Mouse (Mus musculus) spleen, adult 12 weeks (tissue): ENCODE data around the gene Lipc.

ENCODE experiments used
- DNase-seq: peaks from one replicate; pipeline ENCODE4 v3.0.0; 2022; ENCODE audit warnings: low spot score

Lipc gene

GRCm38 (mm10) chr9:70957717-70958116 lies 5.7 kb upstream of the Lipc start:
- DNase-seq = no peak

GRCm38 (mm10) chr9:70954226-70954625 lies 2.2 kb upstream of the Lipc start:
- no peak for DNase-seq

- DNase-seq = no peak
These were observed 2.7 kb downstream of the Lipc start for GRCm38 (mm10) chr9:70949336-70949735.

DNA sequence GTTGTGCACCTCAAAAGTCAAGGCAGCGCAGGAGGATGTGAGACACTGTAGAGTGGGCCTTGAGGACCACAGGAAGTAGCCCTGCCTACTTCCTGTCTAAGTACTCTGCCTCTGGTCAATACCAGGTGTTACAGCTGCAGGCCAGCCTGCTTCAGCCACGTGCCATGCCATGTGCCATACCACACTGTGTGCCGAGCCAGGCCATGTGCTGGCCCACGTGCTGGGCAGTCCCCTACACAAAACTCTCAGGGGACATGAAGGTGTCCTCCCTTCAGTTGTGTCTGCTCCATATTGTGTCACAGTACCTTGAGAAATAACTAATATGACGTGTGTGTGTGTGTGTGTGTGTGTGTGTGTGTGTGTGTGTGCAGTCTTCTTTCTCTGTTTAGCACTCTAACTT lies 4.7 kb downstream of the Lipc start:
- no peak for DNase-seq

DNA sequence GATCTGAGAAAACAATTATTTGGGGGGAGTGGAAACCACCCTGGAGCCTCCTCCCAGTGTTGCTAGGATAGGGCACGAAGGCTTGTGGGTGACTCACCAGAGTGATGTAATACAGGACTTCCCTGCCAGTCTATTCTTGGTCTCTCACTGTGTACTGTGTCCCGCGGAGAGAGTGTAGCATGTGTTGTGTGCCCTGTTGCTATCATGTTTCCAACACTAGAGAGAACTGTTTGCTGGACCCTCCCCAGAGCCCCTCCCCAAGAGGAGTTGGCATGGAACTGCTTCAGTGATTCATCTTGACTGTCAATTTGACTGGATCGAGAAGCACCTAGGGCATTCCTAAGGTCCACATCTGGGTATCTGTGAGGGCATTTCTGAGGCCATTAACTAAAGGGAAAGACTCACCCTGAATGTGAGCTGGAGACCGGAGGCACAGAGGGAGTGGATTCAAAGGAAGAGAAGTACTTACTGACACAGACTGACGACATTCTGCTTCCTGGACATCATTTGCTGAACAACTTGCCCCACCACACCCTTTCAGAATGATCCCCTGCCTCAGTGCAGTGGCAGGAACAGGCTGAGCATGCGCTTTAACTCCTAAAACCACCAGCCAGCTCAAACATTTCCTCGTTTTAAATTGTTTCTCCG lies 9.2 kb downstream of the Lipc start:
- no peak for DNase-seq

DNA sequence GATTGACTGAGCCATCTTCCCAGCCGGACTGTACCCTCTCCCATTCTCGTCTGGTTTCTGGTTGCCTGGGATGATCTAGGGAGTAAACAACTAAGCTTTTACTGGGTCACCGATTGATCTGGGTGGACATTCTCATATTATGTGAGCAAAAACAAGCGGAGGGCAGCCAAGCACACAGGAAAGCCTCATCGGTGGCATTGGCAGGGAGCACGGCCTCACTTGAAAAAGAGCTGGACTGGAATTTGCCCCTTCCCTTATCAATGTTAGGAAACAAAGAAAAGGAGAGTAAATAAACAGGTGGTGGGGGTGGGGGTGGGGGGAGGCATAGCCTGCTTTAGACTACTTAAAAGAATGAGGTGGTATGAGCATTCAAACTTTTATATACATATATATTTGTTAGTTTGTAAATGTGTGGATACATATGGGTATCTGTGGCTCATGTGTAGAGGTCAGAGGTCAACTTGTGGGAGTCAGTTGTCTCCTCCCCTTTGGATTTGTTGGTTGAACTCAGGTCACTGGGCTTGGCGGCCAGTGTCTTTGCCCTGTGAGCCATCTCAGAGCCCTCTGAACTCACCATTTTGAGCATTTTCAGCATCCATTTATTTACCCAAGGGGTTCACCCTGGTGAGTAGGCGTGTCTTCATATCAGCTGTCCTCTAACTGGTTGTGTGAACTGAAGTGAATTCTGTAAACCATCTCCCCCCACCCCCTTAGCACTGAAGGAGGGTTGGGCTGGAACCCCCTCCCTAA lies 12.1 kb downstream of the Lipc start:
- no peak for DNase-seq

DNA sequence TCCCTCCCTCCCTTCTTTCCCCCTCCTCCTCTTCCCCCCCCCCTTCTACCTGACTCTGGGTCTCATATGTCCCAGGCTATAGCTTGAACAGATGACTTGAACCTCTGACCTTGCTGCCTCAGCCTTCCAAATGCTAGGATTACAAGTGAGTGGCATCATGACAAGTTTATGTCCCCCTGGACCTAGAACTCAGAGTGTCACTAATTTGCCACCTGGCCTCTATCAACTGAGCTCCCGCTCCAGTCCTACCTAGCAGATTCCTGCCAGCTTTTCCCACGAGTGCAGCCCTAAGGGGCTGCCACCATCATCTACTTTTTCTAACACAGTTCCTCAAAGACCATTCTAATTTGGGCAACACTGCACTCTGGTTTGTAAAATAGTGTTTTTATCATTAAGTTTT lies 13.2 kb downstream of the Lipc start:
- DNase-seq = no peak

DNA sequence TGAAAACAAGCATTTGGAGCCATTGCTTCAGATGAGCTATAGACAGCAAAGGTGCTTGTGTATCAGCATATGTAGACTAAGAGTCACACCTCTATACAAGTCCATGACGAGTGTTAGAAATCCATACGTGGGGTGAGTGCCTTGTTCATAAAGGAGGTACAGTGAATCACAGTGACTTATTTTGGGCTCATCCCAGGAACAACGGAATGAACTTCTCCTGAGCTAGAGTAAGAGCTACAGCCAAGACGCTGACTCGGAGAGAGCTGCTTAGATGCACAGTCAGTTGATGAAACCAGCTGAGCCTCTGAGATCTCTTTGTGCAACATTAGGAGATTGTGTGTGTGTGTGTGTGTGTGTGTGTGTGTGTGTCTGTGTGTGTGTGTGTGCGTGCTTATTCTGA lies 13.9 kb downstream of the Lipc start:
- no peak for DNase-seq

- DNase-seq = no peak
These were observed 17.3 kb downstream of the Lipc start for GRCm38 (mm10) chr9:70934587-70935295.

- DNase-seq = no peak
These were observed 21.4 kb downstream of the Lipc start for GRCm38 (mm10) chr9:70930641-70931020.

DNA sequence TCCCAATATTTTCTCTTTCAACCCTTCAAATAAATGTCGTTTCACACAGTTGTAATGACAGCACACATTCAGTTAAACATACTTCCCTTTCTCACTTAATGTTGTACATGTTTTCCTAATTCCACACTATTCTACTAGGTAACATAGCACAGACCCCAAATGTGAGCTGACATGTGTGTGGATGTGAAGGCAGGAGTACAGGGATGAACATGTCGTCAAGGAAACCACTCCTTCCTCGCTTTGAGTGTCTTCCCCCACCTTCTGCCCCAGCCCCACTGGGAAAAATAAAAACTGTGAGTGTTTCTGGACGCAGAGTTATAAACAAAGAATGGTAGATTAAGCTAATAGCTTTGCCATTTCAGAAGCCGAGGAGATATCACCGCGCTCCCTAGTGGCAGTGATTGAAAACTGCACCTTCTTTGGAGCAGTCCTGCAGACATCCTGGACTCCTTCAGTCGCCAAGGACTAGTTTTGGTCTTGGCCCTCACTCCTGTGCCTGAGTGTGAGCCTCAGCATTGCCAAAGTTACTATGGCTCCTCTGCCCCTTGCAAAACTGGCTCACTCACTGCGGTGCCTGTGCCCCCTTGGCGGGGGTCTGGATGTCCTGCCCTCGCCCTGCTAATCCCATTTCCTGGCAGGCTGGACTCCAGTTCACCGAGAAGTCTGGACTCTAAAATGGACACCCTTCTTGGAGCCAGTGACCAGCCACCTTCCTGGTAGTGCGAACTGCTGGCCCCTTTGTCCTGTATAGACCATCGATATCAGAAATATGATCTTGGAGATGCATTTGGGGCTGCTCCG lies 22.0 kb downstream of the Lipc start:
- DNase-seq = peak; percentile 30

- DNase-seq = no peak
These were observed 23.6 kb downstream of the Lipc start for GRCm38 (mm10) chr9:70928472-70928871.

DNA sequence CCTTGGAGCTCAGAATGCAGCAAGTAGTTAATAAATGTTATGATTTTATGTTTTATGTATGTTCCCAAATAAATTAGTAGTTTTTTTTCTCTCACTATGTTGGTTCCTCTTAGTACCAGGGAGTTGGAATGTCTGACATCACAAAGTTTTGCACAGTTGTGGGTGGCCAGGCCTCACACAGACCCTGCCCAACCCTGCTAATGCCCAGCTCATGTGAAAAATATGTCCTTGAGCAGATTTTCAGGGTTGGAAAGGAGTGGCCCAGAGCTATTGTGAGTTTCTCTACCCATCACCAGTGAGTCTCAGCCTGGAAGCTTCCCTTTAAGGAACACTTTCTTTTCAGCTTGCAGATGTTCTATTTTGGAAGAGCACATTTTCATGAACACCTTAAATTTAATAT lies 24.3 kb downstream of the Lipc start:
- DNase-seq = no peak

DNA sequence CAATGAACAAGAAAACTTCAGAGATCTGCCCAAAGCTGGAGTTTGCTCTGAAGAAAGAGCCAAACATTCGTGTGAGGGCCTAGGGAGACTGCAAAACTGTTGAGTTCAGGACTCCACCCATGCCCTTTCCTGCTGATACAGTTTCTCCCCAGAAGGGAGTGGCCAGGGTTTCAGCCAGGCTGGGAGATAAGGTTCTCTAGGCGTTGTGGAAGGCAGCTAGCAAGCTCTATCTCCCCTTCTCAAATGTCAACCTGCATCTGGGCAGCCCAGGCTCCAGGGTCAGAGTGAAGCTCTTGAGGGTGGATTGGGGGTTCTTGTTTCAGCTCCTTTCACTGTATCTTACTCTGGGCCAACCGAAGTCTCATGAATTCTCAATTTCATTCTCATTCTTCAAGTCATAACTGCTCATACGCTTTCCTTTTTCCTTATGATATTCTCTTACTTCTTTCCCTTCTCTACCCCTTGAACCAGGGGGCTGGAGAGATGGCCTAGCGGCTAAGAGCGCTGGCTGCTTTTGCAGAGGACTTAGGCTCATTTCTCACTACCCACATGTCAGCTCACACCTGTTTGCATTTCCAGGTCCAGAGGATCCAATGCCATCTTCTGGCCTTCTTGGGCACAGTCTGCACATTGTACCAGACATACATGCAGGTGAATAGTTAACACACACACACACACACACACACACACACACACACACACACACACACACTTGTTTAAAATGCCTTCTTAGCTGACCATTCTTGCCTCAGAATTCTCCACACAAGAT lies 25.0 kb downstream of the Lipc start:
- DNase-seq = no peak

- no peak for DNase-seq
These were observed 26.8 kb downstream of the Lipc start for GRCm38 (mm10) chr9:70925225-70925624.

DNA sequence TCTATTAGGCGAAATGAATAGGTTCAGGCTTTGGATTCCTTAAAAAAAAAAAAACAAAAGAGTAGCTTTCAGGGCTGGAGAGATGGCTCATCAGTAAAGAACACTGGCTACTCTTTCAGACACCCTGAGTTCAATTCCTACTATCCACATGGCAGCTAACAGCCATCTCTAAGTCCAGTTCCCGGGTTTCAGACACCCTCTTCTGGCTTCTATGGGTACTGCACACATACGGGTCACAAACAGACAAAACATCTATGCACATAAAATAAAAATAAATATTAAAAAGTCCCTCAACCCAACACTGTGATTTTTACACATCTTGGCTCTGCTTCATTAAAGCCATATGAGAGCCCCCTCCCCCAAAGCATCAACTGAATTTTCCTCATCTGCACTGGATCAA lies 27.3 kb downstream of the Lipc start:
- peak; percentile 32 for DNase-seq

GRCm38 (mm10) chr9:70921781-70922565 lies 30.1 kb downstream of the Lipc start:
- peak; percentile 81 for DNase-seq

DNA sequence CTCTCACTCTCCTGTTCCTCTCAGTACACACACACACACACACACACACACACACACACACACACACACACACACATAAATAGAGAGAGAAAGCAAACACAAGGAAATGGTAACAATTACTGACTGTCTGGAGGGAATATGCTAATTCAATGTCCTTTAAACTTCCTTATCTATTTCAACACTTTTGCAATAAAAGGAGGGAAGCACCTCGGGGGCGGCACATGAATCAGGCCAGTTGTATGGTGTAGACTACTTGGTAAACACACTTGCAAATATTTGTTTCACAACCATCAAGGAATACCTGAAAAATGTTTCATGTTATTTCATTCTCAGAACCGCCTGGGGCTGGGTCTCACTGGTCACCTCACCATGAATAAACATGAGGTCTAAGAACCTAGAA lies 30.9 kb downstream of the Lipc start:
- no peak for DNase-seq

DNA sequence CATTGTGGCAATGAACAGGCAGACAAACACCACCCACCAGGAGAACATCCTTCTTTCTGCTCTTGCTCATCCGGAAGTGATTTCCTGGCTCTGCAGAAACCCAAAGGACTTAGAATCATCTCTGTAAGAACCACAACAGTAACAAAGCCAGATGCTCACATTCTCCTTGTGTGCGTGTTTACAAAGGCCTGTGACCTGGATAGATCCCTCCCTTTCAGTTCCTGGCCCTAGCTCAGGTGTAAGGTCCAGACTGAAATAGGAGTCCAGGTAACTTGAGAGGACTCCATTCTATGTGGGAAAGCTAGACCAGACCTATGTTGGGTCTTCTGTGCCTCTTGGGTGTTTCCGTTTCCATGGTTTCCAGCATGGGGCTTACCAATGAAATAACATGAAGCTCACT lies 32.8 kb downstream of the Lipc start:
- DNase-seq = no peak

DNA sequence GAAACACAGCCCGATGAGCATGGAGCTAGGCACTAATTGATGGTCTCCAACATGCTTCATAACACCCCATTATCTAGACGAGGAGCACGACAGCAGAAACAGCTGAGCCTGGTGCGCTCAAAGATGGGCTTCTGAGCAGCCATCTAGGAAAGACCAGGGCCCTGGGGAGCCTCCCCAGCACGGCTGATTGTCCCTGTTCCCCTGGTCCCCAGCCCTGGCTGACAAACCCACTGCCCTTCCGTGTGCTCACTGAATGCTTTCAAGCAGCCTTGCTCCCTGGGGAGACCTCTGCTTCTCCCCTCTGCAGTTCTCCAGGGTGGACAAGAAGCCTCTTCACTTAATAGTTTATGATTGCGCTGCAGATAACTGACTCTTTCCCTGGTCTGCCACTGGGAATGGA lies 35.5 kb downstream of the Lipc start:
- DNase-seq = no peak

DNA sequence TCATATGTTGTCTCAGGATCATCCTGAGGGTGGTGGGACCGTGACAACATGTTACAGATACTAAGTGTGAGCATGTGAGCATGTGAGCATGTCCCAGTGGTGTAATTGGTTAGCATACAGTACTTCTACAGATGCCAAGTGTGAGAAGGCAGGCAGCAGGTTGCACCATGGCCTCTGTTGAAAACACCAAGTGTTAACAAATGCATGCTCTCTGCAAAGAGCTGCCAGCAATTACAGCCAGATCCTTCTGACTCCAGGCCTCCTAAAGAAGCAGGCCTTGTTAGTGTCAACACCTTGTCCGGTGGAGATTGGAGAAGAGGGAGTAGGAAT lies 36.7 kb downstream of the Lipc start:
- DNase-seq = no peak
